Mouse (Mus musculus): Measurements from ENCODE around the gene Epb41l4b.

Gene Epb41l4b

DNA sequence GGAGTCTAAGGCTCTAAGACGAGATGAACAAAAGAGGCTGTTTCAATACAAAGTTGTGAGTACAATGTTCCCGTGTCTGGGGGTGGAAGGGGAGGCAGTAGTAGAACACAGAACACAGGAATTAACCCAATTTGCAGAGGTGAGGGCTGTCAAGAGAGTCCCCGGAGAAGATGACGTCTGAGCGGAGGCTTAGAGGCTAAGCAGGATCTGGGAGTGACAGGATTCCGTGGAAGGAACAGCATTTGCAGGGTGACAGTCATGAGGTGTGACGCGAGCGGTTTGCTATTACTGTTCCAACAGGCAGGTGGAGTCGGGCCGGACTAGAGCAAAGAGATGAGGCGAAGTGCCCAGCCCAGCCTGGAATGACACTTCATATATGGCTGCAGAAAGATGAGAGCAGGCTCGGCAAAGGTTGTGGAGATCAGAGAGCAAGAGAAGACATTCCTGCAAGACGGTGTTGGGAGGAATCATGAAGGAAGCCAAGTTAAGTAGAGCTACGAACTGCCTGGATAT, 82.9 kb downstream of the Epb41l4b start:
- no peak for DNase-seq

DNA sequence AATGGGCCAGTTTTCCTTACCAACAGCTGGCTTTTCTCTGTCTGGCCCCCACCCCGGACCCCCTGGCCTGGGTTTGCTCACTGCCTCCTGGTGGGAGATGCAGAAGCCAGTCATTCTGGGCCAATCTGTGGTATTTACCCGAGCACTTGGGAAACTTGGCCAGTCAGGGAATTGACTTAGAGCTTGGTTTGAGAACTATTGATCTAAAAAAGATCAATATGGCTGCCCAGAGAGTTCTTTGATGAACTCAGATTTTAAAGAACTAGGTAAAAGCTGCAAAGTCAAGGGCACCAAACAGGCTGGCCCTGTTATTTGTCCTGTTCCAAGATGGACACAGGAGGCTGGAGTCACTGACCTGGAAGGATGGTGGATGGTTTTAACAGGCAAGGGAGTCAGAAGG, 84.6 kb downstream of the Epb41l4b start:
- no peak for DNase-seq

- no peak for DNase-seq
Measured at GRCm38 (mm10) chr4:57057637-57058036, 85.6 kb downstream of the Epb41l4b start.

DNA sequence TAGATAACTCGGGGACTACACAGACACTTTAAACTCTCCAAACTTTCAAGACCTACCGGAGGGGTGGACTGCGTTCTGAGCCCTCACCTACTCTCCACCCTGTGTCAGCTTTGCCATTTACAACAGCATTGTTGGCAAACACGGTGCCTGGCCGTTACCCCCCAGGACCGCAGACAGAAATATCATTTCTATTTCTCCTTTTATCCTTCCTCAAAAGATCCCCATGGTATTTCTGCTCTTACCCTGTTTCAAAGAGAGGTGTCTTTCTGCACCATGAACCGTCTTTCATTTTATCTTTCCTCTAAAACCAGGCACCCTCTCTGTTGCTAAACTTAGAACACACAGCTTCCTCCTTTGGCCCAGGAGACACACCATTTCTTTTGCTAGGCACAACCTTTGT, 87.6 kb downstream of the Epb41l4b start:
- no peak for DNase-seq

DNA sequence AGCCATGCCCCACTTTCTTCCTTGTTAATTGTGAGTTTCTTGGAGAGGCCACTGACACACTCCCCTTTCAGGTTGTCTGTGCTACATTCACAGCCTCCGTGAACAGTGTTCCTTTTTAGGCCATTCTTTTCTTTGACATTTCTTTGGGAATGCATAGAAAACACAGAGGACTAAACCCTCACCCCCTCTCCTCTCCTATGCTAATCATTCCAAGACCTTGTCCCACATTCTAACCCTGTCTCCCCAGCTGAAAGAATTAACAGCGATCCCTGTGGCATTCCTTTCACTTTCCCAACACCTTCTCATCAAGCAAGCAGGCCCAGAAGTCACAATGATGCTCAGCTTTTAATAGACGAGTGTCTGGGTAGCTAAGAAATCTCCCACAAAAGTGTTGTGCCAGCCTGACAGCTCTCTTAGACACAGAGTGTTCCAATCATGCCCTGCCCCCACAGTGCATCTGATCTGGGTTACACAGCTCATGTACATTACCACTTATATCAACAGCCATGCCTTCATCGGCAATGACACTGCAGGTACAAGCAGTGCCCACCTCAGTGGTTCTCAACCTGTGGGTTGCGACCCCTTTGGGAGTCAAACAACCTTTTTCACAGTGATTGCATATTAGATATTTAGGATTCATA, 93.8 kb downstream of the Epb41l4b start:
- DNase-seq, result no peak

DNA sequence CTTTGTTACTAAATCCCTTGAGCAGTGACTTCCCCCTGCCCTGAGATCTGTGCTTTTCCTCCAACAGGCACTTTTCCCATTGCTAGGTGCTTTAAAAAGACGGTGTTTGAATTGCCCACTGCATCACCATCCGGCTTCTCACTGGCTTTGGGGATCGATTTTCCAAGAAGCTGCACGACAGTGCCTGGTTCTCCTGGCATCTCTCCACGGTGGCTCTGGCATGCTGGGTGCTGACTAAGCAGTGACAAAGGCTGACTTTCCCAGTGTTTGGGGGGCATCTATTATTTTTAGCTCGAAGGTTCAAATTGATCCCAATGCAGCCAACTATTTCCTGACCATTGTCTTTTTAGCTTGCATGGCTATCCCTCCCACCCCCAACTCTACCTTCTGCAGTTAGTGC, 94.7 kb downstream of the Epb41l4b start:
- no peak for DNase-seq

DNA sequence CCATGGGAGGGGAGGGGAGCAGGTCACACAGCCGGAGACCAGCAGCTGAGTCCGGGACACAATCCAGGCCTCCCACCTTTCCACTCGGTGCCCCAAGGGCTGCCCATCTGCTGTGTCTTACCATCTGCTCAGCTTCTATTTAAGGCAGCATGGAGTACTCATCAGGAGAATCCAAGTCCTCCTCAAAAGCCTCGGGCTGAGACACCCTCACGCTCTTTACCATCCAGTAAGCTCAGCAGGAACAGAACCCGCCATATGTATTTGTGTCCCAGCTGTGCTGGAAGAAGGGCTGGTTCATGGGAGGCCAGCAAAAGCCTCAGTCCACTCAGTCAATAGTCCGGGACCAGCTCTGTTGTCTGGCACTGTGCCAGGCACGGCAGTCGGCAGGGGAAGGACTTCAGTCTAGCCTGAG, 97.1 kb downstream of the Epb41l4b start:
- no peak for DNase-seq

GRCm38 (mm10) chr4:57043621-57044020, 99.6 kb downstream of the Epb41l4b start:
- no peak for DNase-seq

- no peak for DNase-seq
Measured at GRCm38 (mm10) chr4:57041661-57042060, 101.6 kb downstream of the Epb41l4b start.

DNA sequence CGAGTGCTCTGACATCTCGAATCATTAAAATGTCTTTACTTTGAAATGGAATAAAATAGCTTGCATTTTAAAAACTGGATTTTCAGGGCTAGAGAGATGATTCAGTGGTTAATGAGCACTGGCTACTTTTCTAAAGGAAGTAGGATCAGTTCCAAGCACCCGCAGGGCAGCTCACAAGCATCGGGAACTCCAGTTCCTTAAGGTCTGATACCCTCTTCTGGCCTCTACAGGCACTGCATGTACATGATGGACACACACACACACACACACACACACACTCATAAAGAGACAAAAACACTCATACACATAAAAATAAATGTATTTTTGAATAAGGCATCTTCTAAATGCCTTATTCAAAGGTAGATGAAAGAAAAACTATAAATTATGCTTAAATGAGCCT, 102.0 kb downstream of the Epb41l4b start:
- no peak for DNase-seq

- no peak for DNase-seq
Measured at GRCm38 (mm10) chr4:57040481-57040880, 102.8 kb downstream of the Epb41l4b start.

DNA sequence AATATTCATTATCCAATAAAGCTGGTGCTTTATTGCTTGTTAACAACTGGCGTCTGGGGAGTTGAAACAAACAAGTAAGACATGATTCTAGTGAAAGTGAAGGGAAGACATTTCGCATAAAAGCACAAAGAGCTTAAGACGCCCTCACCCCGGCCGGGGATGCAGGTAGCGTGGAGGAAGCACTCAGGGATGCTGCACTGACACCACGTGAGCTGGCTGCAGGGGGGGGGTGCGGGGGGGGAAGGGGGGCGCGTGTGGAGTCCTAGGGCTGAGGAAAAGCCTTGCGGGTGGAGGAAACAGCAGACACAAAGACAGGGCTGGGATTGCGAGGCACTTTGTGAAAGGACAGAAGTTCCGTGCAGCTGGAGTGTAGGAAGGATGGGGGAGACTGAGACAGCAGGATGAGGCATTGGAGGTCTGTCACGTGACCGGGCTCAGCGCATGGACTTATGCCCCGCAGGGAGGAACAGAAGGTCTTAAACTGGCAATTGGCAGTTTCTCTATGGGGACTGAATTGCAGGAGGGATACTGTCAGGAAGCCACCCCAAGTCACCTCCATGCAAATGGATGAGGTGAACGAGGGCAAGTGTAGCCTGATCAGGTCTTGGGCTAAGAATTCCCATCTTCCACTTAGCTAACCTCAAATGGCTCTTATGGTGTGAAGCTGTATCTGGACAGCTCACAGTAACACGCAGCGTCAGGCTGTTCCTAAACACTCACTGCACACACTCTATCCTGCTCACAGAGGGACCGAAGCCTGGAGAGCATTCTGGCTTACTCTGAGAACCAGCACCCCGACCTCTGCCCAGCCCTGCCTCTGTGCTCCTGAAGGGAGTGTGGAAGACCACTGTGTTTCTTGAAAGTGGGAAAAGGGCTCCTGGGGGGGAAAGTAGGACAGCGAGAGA, 103.9 kb downstream of the Epb41l4b start:
- no peak for DNase-seq

DNA sequence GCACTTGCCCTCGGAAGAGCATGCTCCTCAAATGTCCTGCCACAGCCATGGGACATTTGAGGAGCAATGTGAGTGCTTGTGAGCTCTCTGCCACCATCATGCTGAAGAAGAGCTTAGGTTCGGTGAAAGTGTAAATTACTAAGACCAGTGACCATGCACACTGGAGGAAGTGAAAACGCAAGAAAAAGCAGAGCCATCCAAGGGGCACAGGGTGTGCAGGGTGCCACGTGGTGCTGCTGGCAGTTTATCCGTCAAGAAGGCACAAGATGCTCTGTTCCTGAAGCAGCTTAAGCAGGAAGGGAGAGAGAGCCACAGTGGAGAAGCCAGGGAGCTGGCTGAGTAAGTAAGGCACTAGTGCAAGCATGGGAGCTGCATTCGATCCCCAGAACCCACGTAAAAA, 105.7 kb downstream of the Epb41l4b start:
- no peak for DNase-seq

DNA sequence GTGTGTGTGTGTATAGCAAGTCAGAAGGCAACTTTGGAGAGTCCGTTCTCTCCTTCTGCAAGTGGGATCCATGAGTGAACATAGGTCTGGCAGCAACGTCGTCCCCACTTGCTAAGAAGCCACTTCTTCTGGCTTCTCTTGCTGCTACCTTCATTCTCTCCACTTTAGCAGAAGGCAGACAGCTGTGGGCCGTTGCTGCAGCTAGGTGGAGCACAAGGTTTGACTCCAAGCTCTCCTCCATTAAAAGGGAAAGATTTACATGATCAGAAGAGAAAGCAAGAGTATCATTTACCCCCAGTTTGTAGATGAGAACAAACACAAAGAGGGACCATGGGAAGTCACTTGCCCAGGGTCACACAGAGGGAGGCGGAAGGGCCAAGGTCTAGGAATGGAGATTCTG, 109.1 kb downstream of the Epb41l4b start:
- DNase-seq, result no peak

GRCm38 (mm10) chr4:57031440-57031839, 111.8 kb downstream of the Epb41l4b start:
- DNase-seq, result no peak

DNA sequence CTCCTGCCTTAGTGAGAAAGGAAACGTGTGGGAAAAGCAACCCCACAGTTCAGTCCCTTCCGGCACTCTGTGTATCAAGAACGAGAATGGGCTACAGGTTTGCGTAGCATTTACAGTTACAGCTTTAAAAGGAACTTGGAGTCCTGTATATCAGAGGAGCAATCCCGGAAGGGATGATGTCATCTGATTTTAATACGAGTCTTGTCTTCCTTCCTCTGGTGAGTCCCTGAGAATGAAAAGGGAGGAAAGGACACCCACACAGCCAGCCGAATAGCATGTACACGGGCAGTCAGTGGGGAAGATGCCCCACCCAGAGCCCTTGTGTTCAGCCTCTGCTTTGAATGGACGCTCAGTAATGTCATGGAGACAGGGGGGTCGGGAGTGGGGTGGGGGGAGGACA, 115.3 kb downstream of the Epb41l4b start:
- DNase-seq, result no peak

- DNase-seq, result no peak
Measured at GRCm38 (mm10) chr4:57023527-57023926, 119.7 kb downstream of the Epb41l4b start.

DNA sequence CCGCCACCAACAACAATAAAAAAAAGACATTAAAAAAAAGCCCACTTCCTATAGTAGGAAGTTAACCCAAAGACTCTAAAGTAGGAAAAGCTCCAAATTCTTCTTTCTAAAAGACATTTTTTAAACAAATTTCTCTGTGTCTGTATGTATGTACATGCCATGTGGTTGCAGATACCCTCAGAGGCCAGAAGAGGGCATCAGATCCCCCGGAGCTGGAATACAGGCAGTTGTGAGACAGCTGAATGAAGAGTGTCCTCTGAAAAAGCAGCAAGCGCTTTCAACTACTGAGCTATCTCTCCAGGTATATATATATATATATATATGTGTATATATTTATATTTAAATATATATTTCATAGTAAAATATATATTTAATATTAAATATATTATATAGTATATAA, 121.9 kb downstream of the Epb41l4b start:
- DNase-seq, result no peak

DNA sequence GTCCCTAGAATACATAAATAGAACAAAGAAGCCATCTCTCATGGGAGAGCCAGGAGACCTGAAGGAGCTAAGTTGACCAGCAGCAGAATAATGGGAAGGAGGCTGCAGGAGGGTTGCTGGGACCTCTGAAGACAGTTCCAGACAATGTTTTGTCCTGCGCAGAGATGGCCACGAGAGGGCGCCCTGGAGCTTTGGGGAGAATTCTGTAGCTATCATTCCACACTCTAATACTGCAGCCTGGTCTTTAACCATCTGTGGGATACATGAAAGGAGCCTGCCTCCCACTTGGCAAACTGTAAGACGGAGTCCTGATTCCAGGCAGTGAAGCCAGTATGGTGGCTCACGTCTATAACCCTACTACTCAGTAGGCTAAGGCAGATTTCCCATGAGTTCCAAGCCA, 126.0 kb downstream of the Epb41l4b start:
- DNase-seq, result peak; percentile 40 to 74

GRCm38 (mm10) chr4:57016366-57017171, 126.7 kb downstream of the Epb41l4b start:
- no peak for DNase-seq

DNA sequence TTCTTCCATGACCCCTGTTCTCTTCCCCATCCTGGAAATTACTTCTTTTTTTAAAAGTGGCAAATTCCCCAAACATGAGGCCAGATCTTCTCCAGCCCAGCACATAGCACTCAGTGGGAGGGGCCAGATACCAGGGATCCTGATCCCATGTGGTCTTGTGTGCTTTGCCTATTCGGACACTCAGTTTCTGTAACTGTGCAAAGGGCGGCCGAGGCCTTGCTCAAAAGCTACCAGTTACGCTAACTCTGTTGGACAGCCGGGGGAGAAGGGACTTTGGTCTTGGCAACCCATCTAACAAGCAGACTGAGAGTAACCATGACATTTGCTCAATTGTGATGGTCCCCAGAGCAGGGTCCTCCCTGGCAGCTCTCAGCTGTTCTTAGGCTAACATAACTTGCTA, 128.2 kb downstream of the Epb41l4b start:
- DNase-seq, result no peak

DNA sequence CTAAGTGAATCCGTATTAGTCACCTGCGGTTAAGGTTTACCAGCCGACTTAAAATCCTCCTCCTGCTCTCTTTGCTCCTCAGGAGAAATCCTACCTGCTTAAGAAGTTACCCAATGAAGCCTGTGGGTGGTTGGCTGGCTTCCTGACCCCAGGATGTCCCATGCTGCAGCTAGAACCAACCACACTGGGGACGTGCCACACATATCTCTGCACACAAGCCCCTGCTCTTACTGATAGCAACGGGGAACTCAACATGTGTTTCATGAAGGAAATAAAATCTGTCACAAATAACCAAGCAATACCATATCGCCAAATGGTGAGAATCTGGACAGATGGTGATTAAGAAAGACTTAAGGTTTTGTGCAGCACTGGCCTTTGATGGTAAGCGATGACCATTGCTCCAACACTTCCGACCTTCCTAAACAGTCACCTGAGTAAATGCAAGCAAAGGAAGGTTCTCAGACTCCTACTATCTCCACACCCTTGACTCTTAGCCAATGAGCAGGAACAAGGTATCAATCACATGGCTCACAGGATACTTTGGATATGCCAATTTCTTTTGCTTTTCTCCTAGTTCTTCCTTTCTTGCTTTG, 131.7 kb downstream of the Epb41l4b start:
- DNase-seq, result no peak

DNA sequence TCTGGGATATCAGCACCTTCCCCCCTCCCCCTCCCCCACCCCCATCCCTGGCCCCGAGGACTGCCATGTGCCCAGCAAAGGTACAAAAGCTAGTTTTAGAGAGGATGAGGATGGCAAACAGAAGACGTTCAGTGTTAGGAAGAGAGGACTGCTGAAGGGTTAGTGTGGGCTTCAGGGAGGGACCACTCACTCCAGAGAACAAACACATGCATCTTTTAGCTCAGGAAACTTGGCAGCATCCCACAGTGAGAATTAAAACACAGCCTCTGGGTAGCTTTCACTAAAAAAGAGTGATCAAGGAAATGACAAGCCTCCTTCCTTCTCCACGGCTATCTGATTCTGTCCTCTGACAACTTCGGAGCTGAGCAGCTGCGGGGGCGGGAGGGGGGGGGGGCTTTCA, 132.3 kb downstream of the Epb41l4b start:
- no peak for DNase-seq
